Mouse (Mus musculus): ENCODE data around the gene Cyld.

- no peak for TF ChIP-seq CTCF (IDR thresholded peaks at IDR 0.05)
- no peak for TF ChIP-seq EP300 (IDR thresholded peaks at IDR 0.05)
Observed at GRCm38 (mm10) chr8:88691961-88692360, 4.9 kb upstream of the Cyld start.
